Mouse (Mus musculus) spleen, postnatal 36 days (tissue): ENCODE measurements around the gene Ccm2.
A peak's percentile ranks its signal among the peaks of the same experiment; 100 is the strongest.

ENCODE experiments used
- DNase-seq, 2 experiments: peaks; one replicate each; pipeline ENCODE4 v3.0.0; 2022; ENCODE audit warnings: low spot score in 2 of 2, mixed read lengths in 1 of 2

The Ccm2 gene

DNA sequence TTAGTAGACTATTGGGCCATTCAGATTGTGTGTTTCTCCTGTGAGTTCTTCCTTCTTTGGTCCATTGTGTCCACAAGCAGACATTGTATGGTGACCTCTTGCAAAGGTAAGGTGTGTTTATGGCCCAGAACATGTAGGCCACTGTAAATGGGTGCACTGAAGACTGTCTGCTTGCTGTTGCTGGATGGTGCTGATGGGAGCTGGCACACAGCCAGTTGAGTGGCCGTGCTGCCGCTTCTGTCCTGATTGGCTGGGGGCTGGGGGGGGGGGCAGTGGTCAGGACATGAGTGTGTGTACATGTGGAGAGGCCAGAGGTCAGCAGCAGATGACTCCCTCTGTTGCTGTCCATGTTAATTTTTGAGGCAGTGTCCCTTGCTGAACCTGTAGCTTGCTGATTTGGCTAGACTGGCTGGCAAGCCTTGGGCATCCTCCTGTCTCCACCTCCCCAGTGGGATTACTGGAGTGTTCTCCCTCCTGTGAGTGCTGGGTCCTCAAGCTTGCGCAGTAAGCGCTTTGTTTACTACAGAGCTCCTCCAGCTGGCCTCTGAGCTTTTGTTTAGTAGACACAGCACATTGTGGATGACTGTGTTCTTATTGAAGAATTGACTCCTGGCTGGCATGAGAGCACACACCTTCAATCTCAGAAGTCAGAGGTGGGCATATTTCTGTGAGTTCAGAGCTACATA is 33.5 kb downstream of the Ccm2 start:
- no peak for DNase-seq

DNA sequence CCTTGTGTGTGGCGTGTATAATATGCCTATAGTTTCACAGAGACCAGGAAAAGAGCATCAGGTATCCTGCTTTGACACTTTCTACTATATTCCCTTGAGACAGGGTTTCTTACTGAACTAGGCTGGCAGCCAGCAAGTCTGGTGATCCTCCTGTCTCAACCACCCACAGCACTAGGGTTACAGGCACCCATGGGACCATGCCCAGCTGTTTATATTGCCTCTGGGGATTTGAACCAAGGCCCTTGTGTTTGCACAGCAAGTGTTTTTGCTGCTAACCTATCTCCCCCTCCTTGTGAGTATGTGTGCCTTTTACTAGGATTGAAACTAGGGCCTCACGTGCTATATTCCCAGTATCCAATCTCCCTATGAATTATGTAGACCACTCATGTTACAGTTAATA is 34.9 kb downstream of the Ccm2 start:
- DNase-seq = peak; percentile 73 to 75

DNA sequence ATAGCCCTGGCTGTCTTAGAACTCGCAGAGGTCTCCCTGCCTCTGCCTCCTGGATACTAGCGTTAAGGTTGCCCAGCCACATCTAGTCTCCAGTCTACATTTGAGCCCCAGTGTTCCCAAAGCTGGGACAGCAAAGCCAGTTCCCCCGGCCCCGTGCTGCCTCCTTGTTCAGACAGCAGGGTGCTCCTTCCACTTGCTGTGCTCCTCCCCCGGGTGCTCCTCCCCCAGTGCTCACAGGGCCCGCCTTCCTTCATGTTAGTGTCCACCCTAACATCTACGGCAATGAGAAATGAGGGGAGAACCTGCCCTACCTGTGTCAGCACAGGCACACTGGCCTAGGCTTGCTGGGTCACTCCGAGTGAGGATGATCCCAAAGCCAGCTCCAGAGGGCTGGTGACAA is 39.1 kb downstream of the Ccm2 start:
- no peak for DNase-seq

DNA sequence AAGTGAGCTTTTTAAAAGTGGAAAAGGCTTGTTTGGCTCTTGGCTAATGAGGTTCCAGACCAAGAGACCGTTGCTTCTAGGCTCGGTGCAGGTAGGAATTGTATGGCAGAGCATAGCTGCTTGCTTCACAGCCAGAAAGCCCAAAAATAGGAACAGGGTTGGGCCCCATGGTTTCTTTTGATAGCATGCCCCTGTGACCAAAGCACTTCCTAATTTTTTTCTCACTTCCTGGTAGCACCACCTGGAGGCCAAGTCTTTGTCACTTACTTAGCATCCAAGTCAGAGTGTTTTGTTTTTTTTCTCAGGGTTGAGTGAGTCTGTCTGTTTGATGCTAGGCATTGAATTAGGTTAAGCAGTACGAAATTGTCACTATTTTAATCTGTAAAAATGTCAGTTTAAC is 40.0 kb downstream of the Ccm2 start:
- peak; percentile 84 to 87 for DNase-seq

DNA sequence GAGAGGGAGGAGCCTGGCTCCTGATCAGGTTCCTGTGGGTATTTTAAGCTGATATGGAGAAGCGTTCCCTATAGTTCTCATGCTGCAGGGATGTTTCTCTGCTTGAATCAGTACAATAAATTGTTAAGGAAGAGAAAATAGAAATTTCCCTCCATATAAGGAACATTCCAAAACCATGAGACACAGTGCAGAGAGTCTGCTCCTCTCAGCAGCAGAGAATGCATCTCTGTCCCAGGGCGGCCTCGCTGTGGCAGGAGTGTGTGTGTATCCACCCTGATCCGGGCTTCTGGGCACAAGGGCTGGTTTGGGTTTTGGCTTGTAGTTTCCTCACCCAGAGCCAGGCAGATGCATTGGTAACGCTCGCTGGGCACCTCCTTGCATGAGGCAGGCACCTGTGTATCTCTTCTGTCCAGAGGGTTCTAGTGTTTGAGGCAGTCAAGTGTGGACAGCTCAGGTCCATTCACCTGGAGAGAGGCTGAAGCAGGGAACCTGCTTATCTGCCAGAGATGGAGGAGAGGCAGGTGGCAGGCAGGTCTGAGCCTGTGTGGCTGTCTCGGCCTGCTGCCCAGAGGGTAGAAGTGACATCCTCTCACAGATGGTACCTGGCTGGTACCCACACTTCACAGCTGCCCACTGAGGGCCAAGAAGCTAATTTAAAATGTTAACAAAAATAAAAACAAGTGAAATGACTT is 40.7 kb downstream of the Ccm2 start:
- peak; percentile 51 to 60 for DNase-seq

DNA sequence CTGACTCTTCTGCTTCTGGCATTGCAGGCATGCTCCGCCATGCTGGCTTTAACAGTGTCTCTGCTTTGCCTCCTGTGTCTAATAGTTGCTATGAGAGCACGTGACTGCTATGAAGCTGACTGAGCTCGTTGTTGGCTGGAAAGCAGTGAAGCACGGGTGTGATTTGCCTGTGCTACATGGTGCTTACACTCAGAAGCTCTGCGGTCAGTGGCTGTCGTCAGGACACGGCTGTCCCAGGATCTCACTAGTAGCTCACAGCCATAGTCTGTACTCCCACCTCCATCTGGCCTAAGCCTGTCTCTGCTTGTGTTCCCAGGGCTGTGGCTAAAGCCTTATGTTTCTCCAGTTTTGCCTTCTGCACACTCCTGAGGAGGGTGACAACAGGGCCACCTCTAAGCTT is 41.6 kb downstream of the Ccm2 start:
- DNase-seq = peak; percentile 82 to 85

DNA sequence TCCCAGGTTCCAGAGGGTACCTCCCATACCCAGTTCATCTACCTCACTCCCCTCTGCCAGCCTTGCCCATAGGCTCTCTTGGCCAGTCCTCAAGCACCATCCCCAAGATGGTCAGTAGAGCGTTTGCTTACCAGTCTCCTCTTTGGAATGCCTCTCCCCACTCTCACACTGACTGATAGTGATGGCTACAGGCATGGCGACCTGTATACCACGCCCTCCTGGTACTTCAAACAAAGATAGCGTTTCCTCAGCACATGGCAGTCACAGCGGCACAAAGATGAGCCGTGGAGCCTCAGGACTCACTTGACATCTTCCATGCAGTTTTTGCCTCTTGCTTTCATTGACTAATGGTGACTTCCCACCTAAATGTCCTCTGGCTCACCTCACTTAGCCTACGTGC is 43.2 kb downstream of the Ccm2 start:
- DNase-seq = no peak

DNA sequence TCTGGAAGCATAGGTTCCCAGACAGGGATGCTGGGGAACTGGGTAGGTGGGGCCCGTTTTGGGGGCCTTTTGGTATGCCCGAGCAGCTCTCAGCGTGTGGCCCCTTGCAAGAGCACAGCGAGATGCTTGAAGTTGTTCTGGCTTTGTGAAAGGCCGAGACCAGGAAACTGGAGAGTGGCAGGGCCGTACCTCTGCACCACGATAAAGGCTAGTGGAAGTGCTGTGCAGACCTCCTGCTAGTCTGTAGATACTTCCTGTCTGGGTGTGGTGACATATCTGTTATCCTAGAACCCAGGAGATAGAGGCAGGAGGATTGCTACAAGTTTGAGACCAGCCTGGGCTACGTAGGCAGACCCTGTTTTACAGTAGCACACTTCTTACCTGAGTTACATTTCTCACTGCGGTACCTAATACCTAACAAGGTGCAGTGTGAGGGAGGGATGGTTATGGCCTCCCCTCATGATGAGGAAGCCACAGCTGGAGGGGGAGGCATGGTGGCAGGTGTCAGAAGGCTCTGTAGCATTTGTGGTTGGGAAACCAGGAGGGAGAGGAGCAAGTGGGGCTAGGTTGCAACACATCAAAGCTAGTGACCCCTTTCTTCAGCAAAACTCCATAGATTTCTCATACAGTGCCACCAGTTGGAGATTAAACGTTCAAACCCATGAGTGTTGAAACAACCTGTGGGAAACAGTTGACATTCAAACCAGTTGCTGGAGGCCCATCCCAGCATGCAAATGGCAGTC is 44.4 kb downstream of the Ccm2 start:
- peak in 1 of 2 experiments; percentile 52 for DNase-seq

DNA sequence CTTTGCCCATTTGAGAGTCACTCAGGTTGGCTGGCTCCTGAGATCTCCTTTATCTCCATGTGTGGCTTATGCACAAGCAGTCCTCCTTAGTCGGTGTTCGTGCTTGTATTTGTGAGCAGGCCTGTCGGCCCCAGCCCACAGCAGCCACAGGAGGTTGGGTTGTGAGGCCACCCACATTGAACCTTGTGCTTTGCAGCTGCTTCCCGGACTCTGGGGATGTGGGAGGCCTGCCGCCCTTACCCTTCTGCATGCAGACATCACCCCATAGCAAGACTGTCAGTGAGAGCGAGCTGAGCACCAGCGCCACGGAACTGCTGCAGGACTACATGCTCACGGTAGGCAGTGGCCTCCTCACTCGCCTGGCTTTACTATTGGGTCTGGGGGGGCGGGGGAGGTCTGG is 46.7 kb downstream of the Ccm2 start:
- no peak for DNase-seq

DNA sequence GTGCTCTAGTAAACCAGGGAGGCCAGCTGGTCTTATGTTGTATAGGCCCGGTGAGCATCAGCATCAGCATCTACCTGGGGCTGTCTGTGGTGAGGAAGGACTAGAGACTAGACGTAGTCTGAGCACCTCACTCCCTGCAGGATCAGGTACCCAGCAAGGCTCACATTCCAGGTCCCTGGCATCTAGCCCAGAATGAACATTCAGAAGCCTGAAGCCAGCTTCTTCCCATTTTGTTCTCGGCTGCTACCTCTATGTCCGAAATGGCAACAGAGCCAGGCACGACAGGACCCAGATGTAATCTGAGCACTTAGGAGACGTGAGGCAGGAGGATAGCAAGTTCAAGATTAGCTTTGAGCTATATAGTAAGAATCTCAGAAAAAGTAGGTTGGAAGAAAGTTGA is 48.2 kb downstream of the Ccm2 start:
- DNase-seq = no peak

DNA sequence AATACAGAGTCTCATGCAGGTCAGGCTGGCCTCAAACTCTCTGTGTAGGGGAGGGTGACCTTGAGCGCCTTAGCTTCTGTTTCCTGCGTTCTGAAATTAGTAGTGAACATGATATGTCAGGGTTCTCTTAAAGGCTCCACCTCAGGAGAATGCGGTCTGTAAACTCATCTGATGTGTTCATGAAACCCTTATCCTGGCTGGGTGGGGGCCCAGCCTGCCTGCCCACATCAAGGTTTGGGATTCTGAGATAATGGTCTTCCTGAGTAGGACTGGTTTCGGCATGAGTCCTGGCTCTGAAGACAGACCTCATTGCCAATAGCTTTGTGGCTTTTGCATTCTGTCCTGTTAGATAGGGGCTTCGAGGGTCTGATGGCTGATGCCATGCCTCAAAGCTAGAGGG is 48.7 kb downstream of the Ccm2 start:
- no peak for DNase-seq

DNA sequence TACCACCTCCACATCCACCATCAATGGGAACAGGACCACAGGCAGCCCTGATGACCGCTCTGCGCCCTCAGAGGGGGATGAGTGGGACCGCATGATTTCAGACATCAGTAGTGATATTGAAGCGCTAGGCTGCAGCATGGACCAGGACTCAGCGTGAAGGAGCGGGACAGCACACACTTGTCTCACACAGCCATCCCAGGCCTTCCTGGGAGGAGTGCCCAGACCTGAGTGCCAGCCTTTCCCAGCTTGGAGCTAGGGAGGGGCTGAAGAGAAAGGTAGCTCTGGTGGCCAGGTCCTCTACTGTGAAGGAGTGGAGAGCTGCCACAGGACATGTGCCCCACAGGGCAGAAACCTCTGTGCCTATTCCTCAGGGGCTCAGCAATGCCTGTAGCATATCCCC is 49.5 kb downstream of the Ccm2 start:
- DNase-seq = no peak

DNA sequence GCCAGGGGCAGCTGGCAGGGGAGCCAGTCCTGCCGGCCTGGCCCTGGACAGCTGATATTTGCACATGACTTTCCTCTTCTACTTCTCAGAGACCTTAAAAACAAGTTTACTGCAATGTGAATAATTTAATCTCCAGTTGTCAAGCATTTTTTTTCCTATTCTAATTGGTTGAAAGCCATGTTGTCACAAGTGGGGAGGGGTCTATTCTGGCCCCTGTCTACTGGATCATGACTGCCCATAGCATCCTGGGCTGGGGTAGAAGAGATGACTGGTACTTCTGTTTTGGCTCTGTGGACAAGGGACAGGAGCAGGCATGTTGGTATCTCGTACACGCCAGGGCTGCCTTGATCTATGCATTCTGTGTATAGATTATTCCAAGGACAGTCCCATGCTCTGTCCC is 49.9 kb downstream of the Ccm2 start:
- no peak for DNase-seq

DNA sequence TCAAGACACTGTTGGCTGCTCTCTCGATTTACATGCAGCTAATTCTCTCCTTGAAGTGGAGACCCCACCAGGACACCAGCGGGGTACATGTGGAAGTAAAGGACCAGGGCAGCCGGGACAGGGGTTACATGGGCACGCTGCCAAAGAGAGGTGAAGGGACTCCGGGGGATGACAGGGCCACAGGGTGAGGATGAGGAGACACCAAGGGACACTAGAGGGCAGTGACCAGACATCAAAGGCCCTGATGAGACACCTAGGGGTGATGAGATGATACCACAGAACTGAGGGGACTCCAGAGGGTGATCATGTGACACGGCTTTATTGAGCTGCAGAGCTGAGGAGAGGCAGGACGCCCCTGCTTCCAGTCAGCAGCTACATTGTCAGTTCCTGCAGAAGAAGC is 50.8 kb downstream of the Ccm2 start:
- no peak for DNase-seq

DNA sequence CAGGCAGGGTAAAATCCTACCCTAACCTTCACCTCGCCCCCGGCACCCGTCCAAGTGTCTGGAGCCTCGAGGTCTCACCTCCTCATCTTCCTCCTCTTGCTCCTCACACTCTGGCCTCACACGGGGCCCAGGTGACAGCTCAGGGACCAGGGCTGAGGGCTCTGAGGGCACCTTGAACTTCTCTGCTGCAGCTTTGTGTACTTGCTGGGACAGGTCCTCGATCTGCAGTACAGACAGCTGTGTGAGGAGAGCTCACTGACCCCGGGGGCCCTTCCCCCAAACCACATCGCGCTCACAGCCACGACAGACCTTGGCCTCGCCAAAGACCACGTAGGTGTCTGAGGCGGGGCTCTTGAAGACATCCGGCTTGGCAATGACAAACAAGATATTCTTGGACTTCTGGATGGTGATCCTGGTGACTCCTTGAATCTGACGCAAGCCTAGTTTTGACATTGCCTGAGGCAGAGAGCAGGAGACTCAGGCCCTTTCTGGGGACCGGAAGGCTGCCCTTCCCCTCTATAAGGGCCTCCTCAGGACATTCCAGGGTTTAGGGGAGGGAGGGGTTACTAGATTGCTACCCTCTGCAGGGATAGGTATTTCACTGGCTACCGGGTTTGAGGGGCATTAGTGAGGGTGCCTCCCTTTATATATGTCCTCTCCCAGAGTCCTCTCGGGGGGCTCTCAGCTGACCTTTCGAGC is 51.7 kb downstream of the Ccm2 start:
- no peak for DNase-seq

DNA sequence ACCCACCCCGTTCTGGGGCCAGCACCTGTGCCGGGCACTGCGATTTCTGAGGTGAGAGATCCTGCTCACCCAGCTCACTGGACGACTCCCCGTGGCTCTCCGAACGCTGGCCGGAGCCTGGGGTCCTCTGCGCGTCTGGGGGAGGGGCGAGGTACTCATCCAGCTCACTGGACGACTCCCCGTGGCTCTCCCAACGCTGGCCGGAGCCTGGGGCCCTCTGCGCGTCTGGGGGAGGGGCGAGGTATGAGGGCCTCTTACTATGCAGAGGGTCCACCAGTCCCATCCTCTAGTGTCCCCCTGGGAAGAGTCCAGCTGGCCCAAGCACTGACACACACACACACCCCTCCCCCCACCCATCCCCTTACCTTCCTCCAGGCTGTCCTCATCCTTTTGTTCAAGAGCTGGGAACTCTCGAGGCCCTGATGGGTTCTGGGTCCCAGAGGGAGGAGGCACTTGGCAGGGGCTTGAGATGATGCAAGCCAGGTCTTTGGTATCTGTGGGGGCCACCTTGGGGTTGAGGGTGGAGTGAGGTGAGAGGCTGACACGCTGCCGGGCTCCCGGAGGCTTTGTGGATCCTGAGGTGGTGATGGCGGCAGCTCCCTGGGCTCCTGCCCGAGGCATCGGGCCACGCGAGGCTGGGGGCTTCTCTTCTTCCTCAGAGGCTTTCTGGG is 52.5 kb downstream of the Ccm2 start:
- peak in 1 of 2 experiments; percentile 58 for DNase-seq

DNA sequence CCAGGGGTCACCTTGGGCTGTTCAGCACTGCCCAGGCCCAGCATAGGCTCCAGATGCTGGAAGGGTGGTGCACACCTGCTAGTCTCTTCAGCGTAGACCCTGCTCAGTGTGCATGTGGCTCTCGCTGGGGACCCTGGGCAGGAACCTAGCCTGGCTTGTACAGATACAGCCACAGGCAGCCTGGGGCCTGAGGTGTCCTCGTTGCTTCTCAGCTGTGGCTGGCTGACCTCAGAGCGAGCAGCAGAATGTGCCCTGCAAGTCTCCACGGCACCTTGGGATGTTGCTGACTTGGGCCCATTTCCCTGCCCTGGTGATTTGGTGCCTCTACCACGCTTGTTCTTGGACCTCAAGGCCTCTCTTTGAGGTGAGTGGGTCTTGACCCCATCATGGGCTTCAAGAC is 53.1 kb downstream of the Ccm2 start:
- DNase-seq = no peak

DNA sequence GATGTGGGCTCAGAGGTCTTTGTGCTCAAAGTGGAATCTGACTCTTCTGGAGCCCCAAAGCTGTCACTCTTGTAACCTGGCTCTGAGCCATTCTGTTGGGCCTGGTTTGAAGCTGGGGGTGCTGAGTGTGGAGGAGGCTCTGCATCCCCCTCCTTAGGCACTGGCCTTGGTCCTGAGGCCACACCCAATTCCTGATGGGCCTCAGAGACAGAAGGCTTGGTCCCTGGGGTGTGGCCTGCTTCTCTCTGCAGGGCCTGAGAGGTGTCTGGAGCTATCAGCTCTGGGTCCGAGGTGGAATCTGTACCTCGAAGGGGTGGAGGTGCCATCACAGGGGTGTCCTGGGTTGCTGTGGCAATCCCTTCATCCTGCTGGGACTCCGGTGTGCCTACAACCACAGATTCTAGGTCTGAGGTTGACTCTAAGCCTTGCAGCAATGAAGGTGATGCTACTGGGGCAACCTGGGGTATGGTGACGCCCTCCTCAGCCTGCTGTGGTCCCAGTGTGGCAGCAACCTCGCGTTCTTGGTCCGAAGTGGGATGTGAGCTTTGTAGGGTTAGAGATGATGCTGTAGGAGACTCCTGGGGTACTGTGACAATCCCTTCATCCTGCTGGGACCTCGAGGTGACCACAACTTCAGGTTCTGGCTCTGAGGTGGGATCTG is 53.7 kb downstream of the Ccm2 start:
- DNase-seq = no peak

DNA sequence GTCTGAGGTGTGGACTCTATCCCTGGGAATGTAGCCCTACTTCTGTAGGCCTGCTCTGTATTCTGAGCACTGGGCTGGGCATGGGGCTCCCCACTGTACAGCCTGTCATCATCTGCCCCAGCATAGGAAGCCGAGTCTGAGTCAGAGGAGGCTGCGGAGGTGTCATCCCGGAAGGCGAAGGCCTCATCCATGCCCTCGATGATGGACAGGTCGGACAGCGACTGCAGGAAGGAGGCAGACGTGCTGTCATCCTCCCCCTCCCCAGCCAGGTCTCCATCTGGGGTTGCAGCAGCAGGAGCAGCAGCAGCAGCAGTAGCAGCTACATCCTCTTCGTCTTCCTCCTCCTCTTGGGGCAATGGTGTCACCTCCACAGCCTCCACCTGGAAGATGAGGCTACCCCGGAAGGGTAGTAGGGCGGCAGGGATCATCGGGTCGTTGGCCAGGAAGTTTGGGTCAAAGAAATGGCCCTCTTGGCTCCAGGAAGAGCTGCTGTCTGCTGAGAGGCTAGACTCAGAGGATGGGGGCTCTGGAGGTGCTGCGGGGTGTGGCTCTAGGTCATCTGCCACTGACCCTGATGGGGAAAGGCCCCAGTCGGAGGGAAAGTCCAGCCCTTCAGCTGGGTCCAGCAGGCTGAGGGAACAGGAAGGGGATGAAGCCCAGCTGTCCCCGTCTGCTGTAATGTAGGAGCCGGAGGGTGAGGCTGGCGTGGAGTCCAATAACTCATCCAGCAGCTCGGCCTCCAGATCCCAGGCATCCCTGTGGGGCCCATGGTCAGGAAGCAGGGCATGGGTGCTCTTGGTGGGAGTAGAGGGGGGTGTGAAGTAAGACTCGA is 55.2 kb downstream of the Ccm2 start:
- DNase-seq = no peak

DNA sequence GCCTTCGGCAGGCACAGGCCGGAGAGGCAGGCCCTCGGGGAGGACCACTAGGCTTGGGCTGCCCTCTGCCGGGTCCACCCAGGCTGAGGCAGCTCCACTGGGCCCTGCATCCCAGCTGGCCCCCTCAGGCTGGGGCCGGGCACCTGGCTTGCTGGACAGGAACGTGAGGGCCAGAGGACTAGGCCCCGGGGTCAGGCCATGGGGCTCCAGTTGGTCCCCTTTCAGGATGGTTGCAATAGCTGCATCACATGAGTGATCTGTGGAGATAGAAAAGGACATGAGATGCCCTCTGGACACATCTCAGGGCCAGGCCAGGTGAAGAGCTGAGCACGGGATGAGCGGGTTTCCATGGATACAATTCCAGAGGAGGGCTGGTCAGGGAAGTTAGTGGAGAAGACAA is 56.0 kb downstream of the Ccm2 start:
- no peak for DNase-seq
